Mouse (Mus musculus) embryonic facial prominence, embryonic 14.5 days (tissue): ENCODE measurements around the gene Polr3b. TPM values are rescaled to one million over a fixed set of nuclear protein-coding genes. Genes with fewer than 3 reads are reported as not detected.
A peak's percentile ranks its signal among the peaks of the same experiment; 100 is the strongest.

Experiments
- ATAC-seq: fragments of 200-750 bp; cut with Nextera tagmentation; 2 replicates; pipeline ENCODE4 v1.8.0; 2017; ENCODE audit warnings: low read depth, moderate number of reproducible peaks, moderate TSS enrichment
- DNase-seq: peaks from one replicate; pipeline ENCODE4 v3.0.0-alpha.2; 2015; ENCODE audit warnings: low spot score
- H3K27ac ChIP-seq: fragments of 300-500 bp; sonication (generic); replicated peaks from 2 replicates; pipeline ENCODE4 v1.5.1; 2014; ENCODE audit warnings: low read depth, mild to moderate bottlenecking, low read length, moderate library complexity
- H3K27me3 ChIP-seq: fragments of 300-500 bp; sonication (generic); replicated peaks from 2 replicates; pipeline ENCODE4 v1.6.1; 2014; ENCODE audit warnings: low read length; ENCODE audit not compliant: control insufficient read depth, insufficient read depth
- H3K36me3 ChIP-seq: fragments of 300-500 bp; sonication (generic); 2 replicates; pipeline ENCODE4 v1.6.1; 2014; ENCODE audit warnings: low read length, mixed read lengths; ENCODE audit not compliant: control insufficient read depth, insufficient read depth
- H3K4me1 ChIP-seq: fragments of 300-500 bp; sonication (generic); 2 replicates; pipeline ENCODE4 v1.6.1; 2014; ENCODE audit warnings: antibody characterized with exemption, low read length; ENCODE audit not compliant: control insufficient read depth, insufficient read depth
- H3K4me2 ChIP-seq: fragments of 300-500 bp; sonication (generic); 2 replicates; pipeline ENCODE4 v1.6.1; 2014; ENCODE audit warnings: low read depth, mild to moderate bottlenecking, low read length, moderate library complexity, mixed read lengths
- H3K4me3 ChIP-seq: fragments of 300-500 bp; sonication (generic); 2 replicates; pipeline ENCODE4 v1.5.1; 2014; ENCODE audit warnings: low read depth, mild to moderate bottlenecking, low read length
- H3K9ac ChIP-seq: fragments of 300-500 bp; sonication (generic); 2 replicates; pipeline ENCODE4 v1.6.1; 2014; ENCODE audit warnings: low read depth, mild to moderate bottlenecking, low read length, moderate library complexity, mixed read lengths
- H3K9me3 ChIP-seq: fragments of 300-500 bp; sonication (generic); 2 replicates; pipeline ENCODE4 v1.6.1; 2016; ENCODE audit warnings: low read length; ENCODE audit not compliant: control insufficient read depth
- WGBS: fragments of 180-500 bp; shearing (Covaris S2); extraction: QIAGEN DNeasy Blood & Tissue Kit; methylation state at CpG from one replicate; pipeline ENCODE4 v1.1.7; 2014; 5-methylcytosine and 5-hydroxymethylcytosine counted together
- polyA plus RNA-seq: library from polyadenylated mRNA; unstranded; fragments of >200 nt; fragmentation: Nextera tagmentation; extraction: Ambion mirVana; gene quantifications from 2 replicates; pipeline ENCODE4 v1.2.1, GENCODE M21; 2014

Gene Polr3b
- polyA plus RNA-seq, 1 experiment from 2014 or later, result 10.9 TPM

GRCm38 (mm10) chr10:84758483-84759431, 136.7 kb downstream of the Polr3b start:
- Histone ChIP-seq H3K4me1 (peaks cover 17% of the 10 kb centered on the region), H3K9ac (no peak overlapping the region), H3K4me2 (peak overlapping the region; percentile 62), H3K9me3 (no peaks in the 10 kb centered on the region), H3K27ac (no peak overlapping the region), H3K36me3 (no peaks in the 10 kb centered on the region), H3K4me3 (peak overlapping the region; percentile 40), H3K27me3 (peaks cover 93% of the 10 kb centered on the region)
- ATAC-seq (no peak), DNase-seq (no peak)
- WGBS, result 2% methylated on average over 46 of the region's 51 CpGs

GRCm38 (mm10) chr10:84759511-84760117, 137.5 kb downstream of the Polr3b start:
- Histone ChIP-seq H3K9me3 (no peaks in the 10 kb centered on the region), H3K27ac (no peak overlapping the region), H3K36me3 (no peaks in the 10 kb centered on the region), H3K4me2 (peak overlapping the region; percentile 62), H3K27me3 (peaks cover 85% of the 10 kb centered on the region), H3K4me3 (peak overlapping the region; percentile 40), H3K4me1 (peaks cover 17% of the 10 kb centered on the region), H3K9ac (0 out of 2 replicates have a peak overlapping the region, but pooled peaks have one; percentile 46)
- ATAC-seq (0 out of 2 replicates have a peak, but pooled peaks have one; percentile 2), DNase-seq (no peak)
- 4% methylated on average over 16 of the region's 16 CpGs for WGBS

DNA sequence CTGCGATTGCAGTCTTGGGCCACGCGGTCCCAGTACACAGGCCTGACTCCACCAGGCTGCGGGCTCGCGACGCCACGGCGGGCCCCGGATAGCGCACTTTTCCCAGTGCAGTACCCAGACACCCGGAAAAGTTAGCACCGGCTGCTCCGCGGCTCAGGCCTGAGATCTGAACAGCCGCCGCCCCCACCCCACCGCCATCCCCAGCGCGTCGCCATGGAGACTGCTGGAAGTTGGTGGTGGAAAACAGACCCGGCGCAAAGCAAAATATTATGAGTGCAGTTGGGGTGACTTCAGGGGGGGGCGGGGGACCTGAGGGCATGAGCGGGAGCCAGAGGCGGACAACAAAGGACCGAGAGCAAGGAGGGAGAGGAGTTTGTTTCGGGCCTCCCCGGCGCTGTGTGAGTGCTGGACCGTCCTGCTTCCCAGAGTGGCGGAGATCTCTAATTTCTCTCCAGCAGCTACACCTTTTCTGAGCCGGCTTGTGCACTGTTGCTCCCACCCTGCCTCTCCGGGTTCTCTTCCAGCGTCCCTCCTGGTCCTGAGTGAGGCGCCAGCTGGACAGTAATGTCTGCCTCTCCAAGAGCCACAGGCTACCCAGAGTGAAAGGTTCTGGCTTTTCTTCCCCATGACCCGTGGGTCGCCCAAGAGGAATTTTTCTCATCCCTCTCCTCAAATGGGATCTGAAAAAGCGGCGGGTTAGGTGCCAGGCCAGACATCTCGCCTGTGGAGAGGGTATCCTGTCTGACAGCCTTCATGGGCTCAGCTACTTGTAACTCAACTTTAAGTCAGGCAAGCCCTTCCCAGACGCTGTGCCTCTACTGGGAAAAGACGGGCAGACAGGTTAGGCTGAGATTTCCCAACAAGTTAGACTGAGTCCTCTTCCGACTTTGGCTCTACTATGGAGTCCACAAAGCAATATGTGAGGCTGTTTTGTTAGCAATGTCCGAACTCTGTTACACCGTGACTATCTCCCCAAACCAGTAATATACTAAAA, 138.3 kb downstream of the Polr3b start:
- WGBS, result 7% methylated on average over 42 of the region's 46 CpGs

DNA sequence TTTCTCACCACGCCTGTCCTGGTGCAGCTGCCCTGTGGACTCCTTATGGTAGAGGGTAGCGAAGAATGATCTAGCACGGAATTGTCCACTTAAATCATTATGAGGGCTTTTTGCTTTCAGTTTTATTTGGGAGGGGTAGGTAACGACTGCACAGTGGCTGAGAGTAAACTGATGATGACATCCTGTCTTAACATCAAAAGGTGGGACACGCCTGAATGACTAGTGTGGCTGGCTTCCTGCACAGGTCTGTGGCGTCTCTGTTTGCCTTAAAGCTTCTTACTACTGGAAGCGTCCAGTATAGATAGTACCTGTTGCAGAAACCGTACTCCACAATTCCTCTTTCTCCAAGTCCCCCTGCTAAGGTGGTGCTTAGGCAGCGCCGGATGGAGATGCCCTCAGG, 146.7 kb downstream of the Polr3b start:
- Histone ChIP-seq H3K9me3 (no peaks in the 10 kb centered on the region), H3K27me3 (peaks cover 6% of the 10 kb centered on the region; the same call in 1 of the 2 replicates), H3K4me1 (no peaks in the 10 kb centered on the region), H3K27ac (no peak overlapping the region), H3K4me2 (no peak overlapping the region), H3K9ac (no peak overlapping the region), H3K36me3 (no peaks in the 10 kb centered on the region), H3K4me3 (no peak overlapping the region)
- WGBS, result 74% methylated on average over 10 of the region's 10 CpGs
- ATAC-seq (no peak), DNase-seq (no peak)

More for the DNA sequence above, 138.3 kb downstream of the Polr3b start:
- Histone ChIP-seq H3K4me1 (peaks cover 16% of the 10 kb centered on the region), H3K27ac (no peak overlapping the region), H3K4me3 (peak overlapping the region; percentile 40), H3K4me2 (peak overlapping the region; percentile 62), H3K9me3 (no peaks in the 10 kb centered on the region), H3K27me3 (peaks cover 77% of the 10 kb centered on the region), H3K36me3 (no peaks in the 10 kb centered on the region), H3K9ac (peak overlapping the region; percentile 46)
- DNase-seq (no peak), ATAC-seq (peak; percentile 66)

DNA sequence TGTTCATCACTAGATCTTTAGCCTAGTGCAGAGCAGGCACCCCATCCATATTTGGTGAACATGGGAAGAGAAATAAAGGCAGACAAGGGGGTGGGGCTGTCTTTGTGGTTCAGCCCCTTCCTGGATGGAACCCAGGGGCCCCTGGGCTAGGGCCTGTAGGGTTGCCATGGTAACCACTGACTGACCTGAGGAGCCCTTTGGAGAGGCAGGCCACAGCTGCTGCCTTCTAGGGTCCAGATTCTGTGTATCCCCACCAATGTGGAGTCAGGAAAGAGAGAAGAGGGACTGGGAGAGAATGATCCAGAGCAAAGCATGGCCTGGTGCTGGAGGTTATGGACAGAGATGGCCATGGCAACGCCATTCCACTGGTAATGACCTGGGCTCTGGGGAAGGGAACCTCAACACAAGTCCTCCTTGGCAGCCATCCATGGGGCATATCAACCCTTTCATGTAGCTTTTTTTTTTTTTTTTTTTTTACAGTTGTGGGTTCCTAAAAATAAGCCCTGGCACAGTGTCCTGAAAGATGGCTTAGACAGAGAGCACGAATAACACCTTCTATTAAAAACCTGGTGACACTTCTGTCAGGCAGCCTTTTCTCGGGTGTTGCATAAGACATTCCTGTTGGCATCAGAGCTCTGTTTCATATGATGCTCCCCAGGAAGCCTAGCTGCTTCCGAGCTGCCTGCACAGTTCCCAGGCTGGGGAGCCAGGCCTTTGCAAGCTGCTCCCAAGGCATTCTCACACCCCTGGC, 150.5 kb downstream of the Polr3b start:
- H3K9ac ChIP-seq, result no peak overlapping the region
- no peak overlapping the region for H3K4me3 ChIP-seq

GRCm38 (mm10) chr10:84773889-84774288, 151.8 kb downstream of the Polr3b start:
- H3K27ac ChIP-seq, result no peak overlapping the region
- ATAC-seq (no peak), DNase-seq (no peak)
- no peaks in the 10 kb centered on the region for H3K4me1 ChIP-seq
- 85% methylated on average over 4 of the region's 4 CpGs for WGBS
- H3K9ac ChIP-seq, result no peak overlapping the region
- no peak overlapping the region for H3K4me3 ChIP-seq
- no peaks in the 10 kb centered on the region for H3K27me3 ChIP-seq
- no peaks in the 10 kb centered on the region for H3K36me3 ChIP-seq
- H3K9me3 ChIP-seq, result no peaks in the 10 kb centered on the region
- no peak overlapping the region for H3K4me2 ChIP-seq

More for the DNA sequence above, 150.5 kb downstream of the Polr3b start:
- no peaks in the 10 kb centered on the region for H3K27me3 ChIP-seq
- no peak overlapping the region for H3K27ac ChIP-seq
- H3K4me1 ChIP-seq, result no peaks in the 10 kb centered on the region
- no peak for ATAC-seq
- no peaks in the 10 kb centered on the region for H3K36me3 ChIP-seq
- no peaks in the 10 kb centered on the region for H3K9me3 ChIP-seq
- no peak for DNase-seq
- 75% methylated on average over 4 of the region's 4 CpGs for WGBS
- no peak overlapping the region for H3K4me2 ChIP-seq

DNA sequence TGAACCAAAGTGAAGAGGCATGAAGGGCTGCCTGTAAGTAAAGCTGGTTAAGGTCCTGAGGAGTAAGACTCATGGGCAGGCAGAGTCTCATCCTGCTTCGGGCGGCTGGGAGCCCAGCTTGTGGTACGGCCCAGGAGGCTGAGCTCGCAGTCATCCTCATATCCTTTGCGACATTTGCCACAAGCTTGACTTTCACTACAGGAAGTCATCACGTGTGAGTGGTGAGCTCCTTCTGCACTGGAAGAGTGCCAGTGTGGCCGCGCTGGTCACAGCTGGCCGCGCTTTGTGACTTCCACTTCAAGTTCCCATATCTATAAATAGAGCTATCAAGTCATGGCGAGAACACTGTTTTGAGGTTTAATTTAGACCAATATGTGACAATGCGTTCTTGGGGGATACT, 152.5 kb downstream of the Polr3b start:
- H3K4me2 ChIP-seq, result no peak overlapping the region
- DNase-seq (peak; percentile 29), ATAC-seq (no peak)

More for the DNA sequence above, 152.5 kb downstream of the Polr3b start:
- no peaks in the 10 kb centered on the region for H3K36me3 ChIP-seq
- H3K27me3 ChIP-seq, result no peaks in the 10 kb centered on the region
- 82% methylated on average over 12 of the region's 12 CpGs for WGBS
- H3K4me3 ChIP-seq, result no peak overlapping the region
- H3K4me1 ChIP-seq, result no peaks in the 10 kb centered on the region
- H3K9me3 ChIP-seq, result no peaks in the 10 kb centered on the region
- no peak overlapping the region for H3K27ac ChIP-seq
- H3K9ac ChIP-seq, result no peak overlapping the region
